Mouse (Mus musculus) cerebellum, adult 2 months (tissue): ENCODE measurements around the gene Serpine2.

Experiments used
- CTCF ChIP-seq: fragments of 200-500 bp; IDR thresholded peaks from 2 replicates; pipeline ENCODE4 v1.5.1; 2011; ENCODE audit warnings: low read depth, mild to moderate bottlenecking, control low read depth, low read length, moderate library complexity, borderline replicate concordance; ENCODE audit not compliant: insufficient read depth
- POLR2A ChIP-seq: fragments of 200-500 bp; IDR thresholded peaks from 2 replicates; pipeline ENCODE4 v1.6.1; 2011; ENCODE audit warnings: low read length, control low read depth, borderline replicate concordance; ENCODE audit not compliant: insufficient read depth

- no peak for TF ChIP-seq POLR2A
- TF ChIP-seq CTCF = no peak
Measured at GRCm38 (mm10) chr1:79762282-79763250, 98.4 kb downstream of the Serpine2 start.
